Mouse (Mus musculus): ENCODE results near the gene Syncrip.
"Not testable (repeated sequence)": the region's sequence is repeated elsewhere in the genome, so short reads cannot be mapped to it uniquely, and the experiment has no call there.

Gene Syncrip

DNA sequence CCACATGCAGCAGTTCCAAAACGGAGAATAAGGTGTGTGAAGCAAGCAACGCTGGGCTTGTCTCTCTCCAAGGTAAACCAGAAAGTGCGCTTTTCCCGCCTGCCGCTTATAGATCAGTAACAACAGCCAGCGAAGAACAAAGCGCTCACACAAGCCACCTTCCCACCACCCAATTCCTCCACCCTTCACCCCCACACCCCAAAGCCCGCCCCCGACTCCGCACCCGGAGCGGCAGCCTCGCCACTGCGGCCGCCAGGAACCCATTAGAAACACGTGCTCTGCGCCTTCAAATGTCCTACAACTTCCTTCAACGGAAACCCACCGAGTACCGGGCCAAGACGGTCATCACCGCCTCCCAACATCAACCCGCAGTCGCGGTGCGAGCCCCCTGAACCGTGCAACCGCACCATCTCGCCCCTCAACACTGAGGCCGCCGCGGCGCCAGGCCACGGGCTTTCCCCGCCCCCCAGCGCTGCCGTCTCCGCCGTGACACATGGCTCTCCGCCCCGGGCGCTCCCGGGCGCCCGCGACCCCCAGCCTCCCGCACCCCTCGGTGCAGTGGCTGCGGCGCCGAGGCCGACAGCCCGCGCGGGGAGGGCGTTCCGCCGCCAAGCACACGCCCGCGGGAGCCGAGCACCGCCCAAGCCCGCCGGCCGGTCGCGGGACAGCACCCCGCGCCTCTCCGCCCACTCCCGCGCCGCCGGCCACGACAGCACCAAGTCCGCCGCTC is 1.1 kb downstream of the Syncrip start:
- DNase-seq: peak; percentile 72

GRCm38 (mm10) chr9:88480120-88480519 is 2.3 kb downstream of the Syncrip start:
- DNase-seq: no peak

DNA sequence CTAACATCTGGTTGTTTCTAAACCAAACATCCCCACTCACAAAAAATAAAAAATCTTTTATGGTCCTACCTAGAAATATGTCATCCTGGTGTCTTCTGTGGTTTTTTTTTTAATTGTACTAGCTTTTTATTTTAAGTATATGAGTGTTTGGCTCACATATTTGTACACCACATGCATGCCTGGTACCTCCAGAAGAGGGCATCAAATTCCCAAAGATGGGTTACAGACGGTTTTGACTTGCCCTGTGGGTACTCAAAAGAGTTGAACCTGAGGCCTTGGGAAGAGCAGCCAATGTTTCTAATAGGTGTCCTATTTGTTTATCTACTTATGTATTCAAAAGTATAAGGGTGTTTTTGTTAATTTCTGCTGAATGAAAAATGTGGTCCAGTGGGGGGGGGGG is 6.2 kb downstream of the Syncrip start:
- peak; percentile 19 for DNase-seq

GRCm38 (mm10) chr9:88461017-88461416 is 21.4 kb downstream of the Syncrip start:
- not testable (repeated sequence) for DNase-seq

DNA sequence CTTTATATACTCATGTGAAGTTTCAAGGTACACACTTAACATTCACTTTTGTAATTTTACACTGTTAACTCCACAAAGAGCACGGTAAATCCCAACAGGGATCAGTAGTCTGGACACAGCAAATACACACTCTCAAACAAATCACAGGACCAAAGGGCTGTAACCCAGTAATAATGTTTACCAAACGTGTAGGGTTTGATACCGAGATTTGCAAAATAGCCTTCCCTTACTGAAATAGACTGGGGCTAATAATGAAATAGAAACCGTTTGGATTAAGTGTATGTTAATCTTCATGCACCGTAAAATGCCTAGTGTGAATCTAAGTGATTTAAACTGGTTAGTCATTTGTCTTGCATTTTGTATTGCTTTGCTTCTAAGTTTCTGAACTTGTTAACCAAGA is 42.4 kb downstream of the Syncrip start:
- DNase-seq: no peak

GRCm38 (mm10) chr9:88439238-88439600 is 43.2 kb downstream of the Syncrip start:
- DNase-seq: no peak

GRCm38 (mm10) chr9:88438555-88439237 is 43.7 kb downstream of the Syncrip start, which contains the start of gene Snx14:
TSS of gene Snx14 (minus strand) at chr9:88438958.
- DNase-seq: peak; percentile 94

- no peak for DNase-seq
Measured at GRCm38 (mm10) chr9:88438237-88438554, 44.2 kb downstream of the Syncrip start.

DNA sequence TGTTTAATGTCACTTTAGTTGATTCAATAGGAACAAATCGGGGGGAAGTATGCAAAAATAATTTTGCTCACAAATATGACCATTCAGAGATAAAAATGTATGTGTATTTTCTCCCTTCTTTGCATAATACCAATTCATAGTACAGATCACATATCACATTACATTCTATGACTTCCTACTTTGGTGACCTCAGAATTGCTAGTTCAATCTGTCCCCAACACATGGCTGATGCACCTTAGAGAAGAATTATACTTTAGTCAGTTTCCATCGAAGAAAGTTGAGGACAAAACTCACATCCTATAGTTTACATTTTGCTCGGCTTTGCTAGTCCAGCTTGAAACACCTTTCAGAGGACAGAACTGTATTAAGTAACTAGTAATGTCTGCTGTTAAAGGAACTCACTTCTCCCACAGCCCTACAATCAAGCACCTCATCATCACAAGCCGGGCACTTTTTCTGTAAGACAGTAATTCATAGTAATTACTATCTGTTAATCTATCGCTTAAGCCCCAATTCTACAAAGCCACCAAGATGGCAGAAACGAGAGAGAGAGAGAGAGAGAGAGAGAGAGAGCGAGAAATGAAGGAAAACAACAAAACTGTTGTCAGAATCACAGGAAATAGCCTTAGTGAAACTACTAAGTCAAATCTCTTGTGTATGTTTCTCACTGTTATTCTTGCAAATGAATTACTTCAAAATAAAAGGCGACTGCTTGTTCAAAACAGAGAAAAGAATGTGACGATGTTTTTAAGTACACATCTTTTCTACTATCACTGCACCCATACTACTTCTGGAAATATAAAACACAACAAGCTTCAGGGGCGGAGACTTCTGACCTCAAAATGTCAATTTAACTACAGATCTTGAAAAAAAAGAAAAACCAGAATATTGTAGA is 44.8 kb downstream of the Syncrip start:
- no peak for DNase-seq

DNA sequence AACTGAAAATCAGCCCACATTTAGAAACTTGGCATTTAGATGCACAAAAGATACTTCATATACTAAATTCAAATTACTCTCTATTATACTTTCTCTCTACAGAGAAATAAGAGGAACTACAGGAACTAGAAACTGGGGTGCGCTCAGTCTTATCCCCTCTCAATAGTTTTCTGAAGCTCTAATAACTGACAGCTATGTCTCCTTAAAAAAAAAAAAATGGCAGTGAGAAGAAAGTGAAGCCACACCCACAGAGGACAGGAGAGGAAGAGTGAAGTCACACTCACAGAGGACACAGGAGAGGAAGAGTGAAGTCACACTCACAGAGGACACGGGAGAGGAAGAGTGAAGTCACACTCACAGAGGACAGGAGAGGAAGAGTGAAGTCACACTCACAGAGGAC is 58.0 kb downstream of the Syncrip start:
- no peak for DNase-seq

GRCm38 (mm10) chr9:88422428-88422827 is 59.9 kb downstream of the Syncrip start:
- DNase-seq: no peak

- DNase-seq: no peak
Measured at GRCm38 (mm10) chr9:88416752-88417151, 65.6 kb downstream of the Syncrip start.

GRCm38 (mm10) chr9:88409978-88410377 is 72.4 kb downstream of the Syncrip start:
- no peak for DNase-seq

DNA sequence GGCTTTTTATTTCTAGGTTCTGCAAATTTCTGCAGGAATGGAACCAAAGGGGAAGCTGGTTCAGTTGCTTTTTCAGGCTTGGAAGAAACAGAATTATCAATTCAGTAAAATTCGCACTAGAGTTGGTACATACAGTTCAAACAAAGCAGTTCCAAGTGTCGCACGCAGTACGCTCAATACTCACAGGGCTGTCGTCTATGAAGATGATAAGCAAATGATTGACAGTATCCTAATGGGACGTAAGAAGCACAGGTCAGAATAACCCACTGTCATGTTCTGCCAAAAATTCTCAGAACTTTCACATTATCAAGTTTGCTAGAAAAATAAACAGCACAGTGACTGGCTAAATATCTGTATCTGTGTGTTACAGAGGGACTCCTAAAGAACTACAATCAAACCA is 77.9 kb downstream of the Syncrip start:
- DNase-seq: no peak

- DNase-seq: peak; percentile 18
Measured at GRCm38 (mm10) chr9:88404088-88404487, 78.3 kb downstream of the Syncrip start.

- no peak for DNase-seq
Measured at GRCm38 (mm10) chr9:88398461-88398860, 83.9 kb downstream of the Syncrip start.

Data from thymus, postnatal 25 days (tissue).